Mouse (Mus musculus) cortical plate, adult 2 months (tissue): ENCODE results near the gene Trex1.

ENCODE experiments used
- CTCF ChIP-seq: fragments of 200-500 bp; IDR thresholded peaks from 2 replicates; pipeline ENCODE4 v1.5.1; 2011; ENCODE audit warnings: mild to moderate bottlenecking, control low read depth, low read length; ENCODE audit not compliant: insufficient read depth; ENCODE audit errors: extremely low read depth
- POLR2A ChIP-seq: fragments of 200-500 bp; IDR thresholded peaks from 2 replicates; pipeline ENCODE4 v1.6.1; 2011; ENCODE audit warnings: mild to moderate bottlenecking, low read length, control low read depth; ENCODE audit not compliant: insufficient read depth; ENCODE audit errors: extremely low read depth

DNA sequence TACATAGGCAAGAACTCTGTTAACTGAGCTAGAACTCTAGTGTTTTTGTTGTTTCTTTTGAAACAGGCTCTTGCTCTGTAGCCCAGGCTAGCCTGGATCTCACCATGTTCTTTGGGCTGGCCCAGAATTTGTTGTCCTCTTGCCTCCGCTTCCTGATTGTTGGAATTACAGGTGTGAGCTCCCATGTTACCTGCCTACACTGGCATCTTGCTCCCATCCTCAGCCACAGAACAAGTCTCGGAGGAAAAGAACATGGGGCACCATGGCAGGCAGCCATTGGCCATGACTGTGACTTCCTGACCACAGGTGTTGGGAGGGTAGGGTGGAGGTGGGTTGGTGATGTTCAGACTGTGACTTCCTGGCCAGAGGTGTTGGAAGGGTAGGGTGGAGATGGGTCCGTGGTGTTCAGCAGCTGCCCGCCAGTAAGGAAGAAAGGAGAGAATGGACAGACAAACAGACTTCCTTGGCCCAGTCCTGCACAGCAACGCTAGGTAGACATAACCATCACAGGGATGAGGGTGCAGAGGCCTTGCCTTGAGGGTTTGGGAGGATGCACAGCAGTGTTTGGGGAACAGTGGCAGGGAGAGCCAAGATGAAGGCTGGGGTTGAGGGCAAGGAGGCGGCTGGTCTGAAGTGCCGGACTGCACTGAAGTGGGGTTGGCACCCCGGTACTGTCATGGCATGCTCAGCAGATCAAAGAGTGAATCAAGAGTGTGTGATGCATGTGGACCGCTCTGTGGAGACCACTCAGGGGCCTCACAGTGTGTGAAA is 6.9 kb downstream of the Trex1 start:
- TF ChIP-seq CTCF (no peak), POLR2A (no peak)
